Mouse (Mus musculus) forebrain, embryonic 15.5 days (tissue): Measurements from ENCODE around the gene Angptl6. TPM values are rescaled to one million over a fixed set of nuclear protein-coding genes. Genes with fewer than 3 reads are reported as not detected.

Source experiments
- ATAC-seq: fragments of 200-750 bp; cut with Nextera tagmentation; replicated peaks from 2 replicates; pipeline ENCODE4 v1.8.0; 2017; ENCODE audit warnings: mild to moderate bottlenecking, moderate TSS enrichment, moderate library complexity
- H3K27ac ChIP-seq: fragments of 300-500 bp; sonication (generic); replicated peaks from 2 replicates; pipeline ENCODE4 v1.5.1; 2015; ENCODE audit warnings: mild to moderate bottlenecking, inconsistent platforms
- H3K27me3 ChIP-seq: fragments of 300-500 bp; sonication (generic); 2 replicates; pipeline ENCODE4 v1.6.1; 2015; ENCODE audit warnings: inconsistent platforms
- H3K36me3 ChIP-seq: fragments of 300-500 bp; sonication (generic); 2 replicates; pipeline ENCODE4 v1.6.1; 2015; ENCODE audit warnings: mild to moderate bottlenecking, inconsistent platforms
- H3K4me1 ChIP-seq: fragments of 300-500 bp; sonication (generic); 2 replicates; pipeline ENCODE4 v1.6.1; 2015; ENCODE audit warnings: inconsistent platforms
- H3K4me2 ChIP-seq: fragments of 300-500 bp; sonication (generic); replicated peaks from 2 replicates; pipeline ENCODE4 v1.6.1; 2015; ENCODE audit warnings: mild to moderate bottlenecking, inconsistent platforms
- H3K4me3 ChIP-seq: fragments of 300-500 bp; sonication (generic); 2 replicates; pipeline ENCODE4 v1.5.1; 2015; ENCODE audit warnings: mild to moderate bottlenecking, inconsistent platforms
- H3K9ac ChIP-seq: fragments of 300-500 bp; sonication (generic); replicated peaks from 2 replicates; pipeline ENCODE4 v1.6.1; 2015; ENCODE audit warnings: mild to moderate bottlenecking, inconsistent platforms
- H3K9me3 ChIP-seq: fragments of 300-500 bp; sonication (generic); 2 replicates; pipeline ENCODE4 v1.6.1; 2016; ENCODE audit warnings: inconsistent platforms
- WGBS: fragments of 180-500 bp; shearing (Covaris S2); methylation state at CpG from one replicate; pipeline ENCODE4 v1.1.7; 2015; ENCODE audit warnings: mixed read lengths; 5-methylcytosine and 5-hydroxymethylcytosine counted together
- polyA plus RNA-seq: library from polyadenylated mRNA; unstranded; fragments of >200 nt; fragmentation: Nextera tagmentation; extraction: Ambion mirVana; gene quantifications from 2 replicates; pipeline ENCODE4 v1.2.1, GENCODE M21; 2015

Gene Angptl6
- polyA plus RNA-seq, 1 experiment from 2014 or later: 15.4 TPM

DNA sequence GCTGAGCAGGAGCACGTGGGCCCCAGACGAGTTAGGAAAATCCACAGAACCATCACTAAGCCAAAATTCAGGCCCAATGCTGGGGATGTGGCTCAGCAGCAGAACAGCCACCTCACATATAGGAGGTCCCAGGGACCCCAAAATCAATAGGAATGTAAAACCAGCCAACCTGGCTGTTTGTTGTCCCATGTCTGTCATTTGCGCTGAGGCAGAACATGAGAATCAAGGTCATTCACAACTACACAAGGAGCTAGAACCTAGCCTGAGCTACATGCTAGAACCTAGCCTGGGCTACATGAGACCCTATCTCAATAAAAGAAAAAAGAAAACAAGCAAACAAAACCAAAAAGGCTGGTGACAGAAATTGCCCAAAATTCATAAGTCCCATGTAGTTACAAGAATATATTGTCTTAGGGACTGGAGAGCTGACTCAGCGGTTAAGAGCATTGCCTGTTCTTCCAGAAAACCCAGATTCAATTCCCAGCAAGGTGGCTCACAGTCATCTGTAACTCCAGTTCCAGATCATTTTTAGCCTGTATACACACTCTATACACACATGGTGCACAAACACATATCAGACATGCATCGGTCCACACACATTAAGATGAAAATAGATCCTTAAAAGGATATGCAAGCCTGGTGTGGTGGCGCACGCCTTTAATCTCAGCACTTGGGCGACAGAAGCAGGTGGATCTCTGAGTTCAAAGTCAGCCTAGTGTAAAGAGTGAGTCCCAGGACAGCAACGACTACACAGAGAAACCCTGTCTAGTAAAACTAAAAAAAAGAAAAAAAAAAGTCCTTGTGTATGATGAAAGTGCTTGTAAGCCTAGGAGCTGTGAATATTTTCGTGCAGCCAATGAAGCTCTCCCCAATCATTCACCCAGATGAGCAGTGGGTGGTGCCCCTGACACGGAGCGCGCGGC, 2.1 kb downstream of the Angptl6 start:
- H3K4me3 ChIP-seq: peak overlapping the region; percentile 48
- H3K4me2 ChIP-seq: peak overlapping the region; percentile 62
- ATAC-seq: no peak
- H3K36me3 ChIP-seq: no peaks in the 10 kb centered on the region
- H3K27me3 ChIP-seq: no peaks in the 10 kb centered on the region
- H3K9ac ChIP-seq: peak overlapping the region; percentile 22
- peak overlapping the region; percentile 94 for H3K27ac ChIP-seq
- peaks cover 14% of the 10 kb centered on the region for H3K4me1 ChIP-seq
- H3K9me3 ChIP-seq: no peaks in the 10 kb centered on the region
- WGBS: 34% methylated on average over 14 of the region's 14 CpGs

DNA sequence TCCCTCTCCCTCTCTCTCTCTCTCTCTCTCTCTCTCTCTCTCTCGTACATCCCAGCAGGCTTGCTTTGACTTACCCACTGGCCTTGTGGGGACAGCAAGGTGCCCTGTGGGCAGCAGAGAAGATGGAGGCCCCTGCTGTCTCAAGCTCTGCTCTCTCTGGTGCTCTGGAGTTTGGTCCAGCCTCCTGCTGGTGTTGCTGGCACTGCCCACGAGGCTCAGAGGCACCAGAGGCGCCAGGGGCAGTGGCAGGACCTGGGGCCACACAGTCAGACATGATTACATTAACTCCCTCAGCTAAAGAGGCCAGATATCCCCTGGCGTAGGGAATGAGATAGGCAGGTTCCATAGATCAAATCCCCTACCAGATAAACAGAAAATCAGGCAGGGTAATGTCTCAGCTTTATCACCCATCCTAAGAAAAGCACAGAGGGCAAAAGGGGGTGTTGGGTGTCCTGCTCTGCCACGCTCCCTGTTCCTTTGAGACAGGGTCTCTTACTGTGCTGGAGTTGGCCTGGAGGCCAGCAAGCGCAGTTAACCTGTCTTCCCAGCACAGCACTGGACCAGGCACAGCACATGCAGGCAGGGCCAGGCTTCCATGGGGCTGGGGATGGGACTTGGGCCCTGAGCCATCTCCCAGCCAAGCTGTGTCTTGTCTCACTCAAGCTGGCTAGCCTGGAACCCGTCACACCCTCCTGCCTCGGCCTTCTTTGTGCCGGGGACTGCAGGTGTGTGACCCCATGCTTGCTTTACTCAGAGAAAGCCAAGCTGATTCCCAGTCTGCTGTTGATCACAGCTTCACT, 3.0 kb downstream of the Angptl6 start:
- Histone ChIP-seq H3K4me2 (no peak overlapping the region), H3K27ac (no peak overlapping the region), H3K9me3 (no peaks in the 10 kb centered on the region), H3K27me3 (no peaks in the 10 kb centered on the region), H3K4me3 (no peak overlapping the region), H3K9ac (no peak overlapping the region), H3K36me3 (no peaks in the 10 kb centered on the region), H3K4me1 (peaks cover 14% of the 10 kb centered on the region)
- 71% methylated on average over 8 of the region's 9 CpGs for WGBS
- no peak for ATAC-seq

DNA sequence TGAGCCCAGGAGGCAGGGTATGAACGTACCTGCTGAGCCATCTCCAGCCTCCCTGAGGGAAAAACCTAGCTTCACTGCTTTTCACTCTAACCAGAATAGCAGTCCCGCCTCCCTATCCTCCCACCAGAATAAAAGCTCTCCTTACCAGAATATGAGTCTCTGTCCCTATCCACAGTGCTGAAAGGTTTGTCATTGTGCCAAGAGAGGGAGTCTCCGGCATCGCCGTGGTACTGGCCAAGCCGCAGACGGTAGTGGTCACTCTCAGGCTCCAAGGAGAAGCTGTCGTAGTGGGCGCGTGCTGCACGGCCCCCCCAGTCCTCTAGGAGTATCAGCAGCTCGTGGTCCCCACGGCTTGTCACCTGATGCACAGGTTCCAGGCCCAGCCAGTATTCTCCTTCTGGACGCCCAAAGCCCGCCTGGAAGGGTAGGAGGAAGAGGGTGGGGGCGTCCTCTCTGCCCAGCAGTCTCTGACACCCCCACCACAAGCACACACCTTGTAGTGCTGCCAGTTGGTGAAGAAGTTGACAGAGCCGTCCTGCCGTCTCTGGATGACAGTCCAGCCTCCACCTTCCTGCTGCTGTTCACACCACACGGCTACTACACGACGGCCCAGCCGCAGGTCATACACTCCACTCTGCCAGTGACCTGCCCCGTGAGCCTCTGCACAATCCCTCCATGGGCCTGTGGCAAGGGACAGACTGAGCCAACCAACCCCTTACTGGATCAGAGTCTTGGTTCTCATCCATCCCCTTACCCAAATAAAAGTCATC, 4.3 kb downstream of the Angptl6 start:
- no peaks in the 10 kb centered on the region for H3K36me3 ChIP-seq
- H3K4me2 ChIP-seq: no peak overlapping the region
- H3K27ac ChIP-seq: no peak overlapping the region
- no peak overlapping the region for H3K4me3 ChIP-seq
- peaks cover 14% of the 10 kb centered on the region for H3K4me1 ChIP-seq
- no peaks in the 10 kb centered on the region for H3K9me3 ChIP-seq
- no peak for ATAC-seq
- no peak overlapping the region for H3K9ac ChIP-seq
- H3K27me3 ChIP-seq: peaks cover 3% of the 10 kb centered on the region; the same call in 1 of the 2 replicates
- 63% methylated on average over 23 of the region's 23 CpGs for WGBS

DNA sequence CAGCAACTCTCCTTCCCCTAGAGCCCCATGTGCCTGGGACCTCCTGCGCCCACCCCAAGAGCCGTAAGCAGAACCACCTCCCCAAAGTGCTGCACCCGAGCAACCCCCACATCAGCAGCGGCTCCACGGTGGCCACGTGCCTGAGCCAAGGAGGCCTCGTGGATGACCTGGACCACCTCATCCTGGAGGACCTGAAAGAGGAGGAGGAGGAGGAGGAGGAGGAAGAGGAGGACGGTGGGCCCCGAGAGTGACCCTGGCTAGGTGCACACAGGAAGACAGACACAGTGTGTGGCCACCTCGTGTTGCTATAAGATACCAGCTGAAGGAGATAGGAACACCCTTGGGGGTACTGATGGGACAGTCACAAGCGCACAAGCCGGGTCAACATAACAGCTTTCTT, 6.0 kb downstream of the Angptl6 start:
- Histone ChIP-seq H3K9me3 (no peaks in the 10 kb centered on the region), H3K4me2 (no peak overlapping the region), H3K27ac (no peak overlapping the region), H3K27me3 (peaks cover 19% of the 10 kb centered on the region), H3K9ac (no peak overlapping the region), H3K4me3 (no peak overlapping the region), H3K36me3 (no peaks in the 10 kb centered on the region), H3K4me1 (peaks cover 12% of the 10 kb centered on the region)
- ATAC-seq: no peak
- 88% methylated on average over 12 of the region's 12 CpGs for WGBS

DNA sequence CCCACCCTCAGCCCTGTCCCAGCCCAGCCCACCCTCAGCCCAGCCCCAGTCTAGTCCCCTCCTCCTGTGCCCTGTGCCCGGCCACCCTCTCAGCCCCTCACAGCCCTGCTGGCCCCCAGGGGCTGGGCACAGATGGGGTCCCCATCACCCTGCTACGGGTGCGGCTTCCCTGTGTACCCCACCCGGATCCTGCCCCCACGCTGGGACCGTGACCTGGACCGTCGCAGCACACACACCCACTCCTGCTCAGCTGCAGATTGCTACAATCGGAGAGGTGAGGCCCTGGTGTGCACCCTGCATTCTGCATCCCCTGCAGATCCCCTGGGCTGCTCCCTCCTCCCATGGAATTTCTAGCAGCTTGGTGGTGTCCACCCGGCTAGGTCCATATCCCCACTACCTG, 6.5 kb downstream of the Angptl6 start:
- Histone ChIP-seq H3K4me3 (no peak overlapping the region), H3K27ac (no peak overlapping the region), H3K9ac (no peak overlapping the region), H3K36me3 (no peaks in the 10 kb centered on the region), H3K27me3 (peaks cover 24% of the 10 kb centered on the region), H3K4me2 (no peak overlapping the region), H3K9me3 (no peaks in the 10 kb centered on the region), H3K4me1 (peaks cover 12% of the 10 kb centered on the region)
- no peak for ATAC-seq
- 89% methylated on average over 10 of the region's 10 CpGs for WGBS

DNA sequence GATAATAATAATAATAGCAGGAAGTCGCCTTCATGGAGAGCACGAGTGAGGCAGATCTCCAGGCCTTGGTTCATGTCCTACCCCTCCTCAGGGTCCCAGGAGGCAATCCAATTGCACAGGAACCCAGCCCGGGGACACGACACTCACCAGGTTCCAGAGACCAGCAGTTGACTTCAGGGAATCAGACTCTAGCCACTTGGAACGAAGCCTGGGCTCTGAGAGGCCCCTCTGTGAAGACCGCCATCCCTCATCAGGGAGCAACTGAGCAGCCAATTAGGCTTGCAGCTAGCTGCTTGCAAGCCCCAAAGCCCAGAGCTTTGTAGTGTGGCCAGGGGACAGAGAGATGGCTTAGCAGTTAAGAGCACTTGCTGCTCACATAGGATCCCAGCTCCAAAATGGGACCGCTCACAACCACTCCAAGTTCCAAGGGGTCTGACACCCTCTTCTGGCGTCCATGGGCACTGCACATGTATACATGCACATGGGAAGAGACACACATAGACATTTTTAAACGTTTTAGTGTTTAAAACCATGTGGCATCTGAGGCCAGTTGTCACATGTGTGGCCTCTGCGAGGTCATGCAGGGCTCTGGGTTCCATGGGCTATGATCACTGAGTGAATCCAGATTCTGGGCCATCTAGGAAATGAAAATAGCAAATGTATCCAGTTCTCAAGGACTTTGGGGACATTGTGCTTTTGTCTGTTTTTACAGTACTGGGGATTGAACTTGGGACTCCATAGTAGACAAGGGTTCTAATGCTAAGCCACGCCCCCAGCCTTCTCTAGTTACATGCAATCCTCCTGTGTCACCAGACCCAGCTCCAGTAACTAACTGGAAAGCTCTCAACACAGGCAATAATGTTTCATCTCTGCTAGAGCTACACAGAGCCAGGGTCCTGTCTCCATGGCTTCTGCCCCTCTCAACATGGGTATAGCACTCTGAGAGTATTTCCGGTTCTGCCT, 9.0 kb downstream of the Angptl6 start:
- Histone ChIP-seq H3K9ac (no peak overlapping the region), H3K4me1 (peaks cover 4% of the 10 kb centered on the region; the same call in 1 of the 2 replicates), H3K27me3 (peaks cover 38% of the 10 kb centered on the region), H3K4me3 (no peak overlapping the region), H3K4me2 (no peak overlapping the region), H3K9me3 (no peaks in the 10 kb centered on the region), H3K36me3 (no peaks in the 10 kb centered on the region), H3K27ac (no peak overlapping the region)
- no peak for ATAC-seq
- 77% methylated on average over 12 of the region's 12 CpGs for WGBS

DNA sequence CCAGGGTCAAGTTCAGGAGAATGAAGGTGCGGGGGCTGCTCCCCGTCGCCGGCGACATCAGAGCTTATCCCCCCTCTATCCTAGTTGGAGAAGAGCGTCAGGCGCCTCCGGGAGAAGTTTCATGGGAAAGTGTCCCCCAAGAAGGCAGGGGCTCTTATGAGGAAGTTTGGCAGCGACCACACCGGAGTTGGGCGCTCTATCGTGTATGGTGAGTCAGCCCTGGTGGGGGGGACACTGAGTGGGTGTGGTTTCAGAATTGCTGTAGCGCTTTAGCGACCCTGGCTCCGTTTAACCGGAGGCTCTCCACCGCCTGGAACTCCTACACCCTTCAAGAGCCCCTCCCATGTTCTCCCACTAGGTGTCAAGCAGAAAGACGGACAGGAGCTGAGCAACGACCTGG, 10.3 kb downstream of the Angptl6 start:
- H3K27ac ChIP-seq: no peak overlapping the region
- peaks cover 4% of the 10 kb centered on the region; the same call in 1 of the 2 replicates for H3K4me1 ChIP-seq
- peak overlapping the region; percentile 41 for H3K4me2 ChIP-seq
- H3K9me3 ChIP-seq: no peaks in the 10 kb centered on the region
- H3K27me3 ChIP-seq: peaks cover 38% of the 10 kb centered on the region
- 8% methylated on average over 19 of the region's 19 CpGs for WGBS
- peak overlapping the region; percentile 34 for H3K4me3 ChIP-seq
- no peak; the same call in 1 of the 2 replicates for ATAC-seq
- H3K36me3 ChIP-seq: no peaks in the 10 kb centered on the region
- H3K9ac ChIP-seq: no peak overlapping the region

DNA sequence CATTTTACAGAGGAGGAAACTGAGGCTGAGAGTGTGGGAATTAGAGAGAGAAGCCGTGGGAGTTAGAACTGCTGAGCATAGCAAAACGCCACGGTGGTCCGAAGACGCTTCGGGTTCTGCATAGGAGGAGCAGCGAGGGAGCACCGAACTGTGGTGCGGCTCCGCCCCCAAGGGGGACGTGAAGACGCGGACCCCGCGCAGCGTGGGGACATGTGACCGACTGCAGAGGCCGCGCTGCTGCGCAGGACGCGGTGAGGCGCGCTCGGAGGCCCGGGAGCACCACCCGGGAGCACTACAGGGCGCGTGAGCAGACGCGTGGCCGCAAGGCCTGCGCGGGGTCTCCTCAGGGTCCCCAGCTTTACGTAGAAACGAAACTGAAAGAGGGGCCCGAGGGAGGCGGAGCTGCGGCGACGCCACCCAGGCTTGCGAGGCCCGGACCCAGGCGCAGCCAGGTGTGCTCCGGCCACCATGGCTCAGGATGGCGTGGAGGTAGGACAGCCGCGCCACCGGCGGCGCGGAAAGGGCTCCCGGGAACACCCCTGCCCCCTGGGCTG, 11.0 kb downstream of the Angptl6 start, which contains the start of gene A230050P20Rik:
TSS of gene A230050P20Rik (plus strand) at position 195 of the 554 bp plus-strand sequence.
- no peak for ATAC-seq
- Histone ChIP-seq H3K4me3 (peak within 1 kb of the TSS; percentile 34), H3K27ac (no peak within 1 kb of the TSS), H3K36me3 (no peaks in the 10 kb centered on the region), H3K4me1 (peaks cover 4% of the 10 kb centered on the region; the same call in 1 of the 2 replicates), H3K9me3 (no peaks in the 10 kb centered on the region), H3K27me3 (peaks cover 38% of the 10 kb centered on the region), H3K9ac (no peak within 1 kb of the TSS; the same call in 1 of the 2 replicates), H3K4me2 (peak within 1 kb of the TSS; percentile 41)
- WGBS: 10% methylated on average over 53 of the region's 53 CpGs

DNA sequence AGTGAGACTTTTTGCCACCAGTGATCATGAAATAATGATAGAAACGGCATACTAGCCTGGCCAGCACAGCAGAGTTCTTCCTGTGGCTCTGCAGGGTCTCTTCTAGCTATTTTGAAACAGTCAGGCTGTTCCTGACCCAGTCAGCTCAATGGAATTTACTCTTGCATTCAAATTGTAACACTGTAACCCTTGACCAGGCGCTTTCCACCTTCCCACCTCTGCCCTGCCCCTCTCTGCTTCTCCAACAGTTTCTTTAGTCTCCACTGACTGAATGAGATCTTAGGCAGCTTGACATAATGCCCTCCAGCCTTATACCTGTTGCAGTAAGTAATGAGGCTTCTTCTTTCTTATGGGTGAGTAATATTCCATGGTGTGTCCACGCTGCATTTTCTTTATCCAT, 12.6 kb downstream of the Angptl6 start:
- no peak overlapping the region for H3K4me3 ChIP-seq
- H3K9ac ChIP-seq: no peak overlapping the region
- no peak overlapping the region for H3K4me2 ChIP-seq
- peaks cover 38% of the 10 kb centered on the region for H3K27me3 ChIP-seq
- H3K36me3 ChIP-seq: no peaks in the 10 kb centered on the region
- WGBS: 62% methylated on average over 3 of the region's 3 CpGs
- no peaks in the 10 kb centered on the region for H3K9me3 ChIP-seq
- no peak for ATAC-seq
- peaks cover 4% of the 10 kb centered on the region; the same call in 1 of the 2 replicates for H3K4me1 ChIP-seq
- H3K27ac ChIP-seq: no peak overlapping the region

DNA sequence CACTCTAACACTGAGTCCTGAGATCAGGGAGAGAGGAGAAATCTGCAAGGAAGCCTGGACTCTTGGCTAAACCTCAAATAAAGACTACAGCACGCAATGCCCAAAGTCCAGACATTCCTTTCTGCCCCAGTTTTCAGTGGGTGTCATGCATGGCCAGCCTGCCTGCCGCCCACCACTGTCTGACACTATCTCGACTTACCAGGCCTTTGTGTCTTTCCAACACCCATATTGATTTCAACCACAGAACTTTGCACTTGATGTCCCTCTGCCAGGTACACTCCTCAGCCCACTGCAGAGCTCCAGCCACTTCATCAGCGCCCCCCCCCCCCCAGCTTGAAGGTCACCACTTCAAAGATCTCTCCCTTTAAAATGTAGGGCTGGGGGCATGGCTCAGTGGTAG, 17.3 kb downstream of the Angptl6 start:
- 58% methylated on average over 4 of the region's 4 CpGs for whole genome bisulfite sequencing
- no peak for ATAC-seq
- no peaks in the 10 kb centered on the region for H3K9me3 ChIP-seq

More for the DNA sequence above, 17.3 kb downstream of the Angptl6 start:
- Histone ChIP-seq H3K9ac (no peak overlapping the region), H3K4me2 (no peak overlapping the region), H3K36me3 (no peaks in the 10 kb centered on the region), H3K4me1 (no peaks in the 10 kb centered on the region), H3K4me3 (no peak overlapping the region), H3K27ac (no peak overlapping the region), H3K27me3 (peaks cover 7% of the 10 kb centered on the region)
